Mouse (Mus musculus): ENCODE results near the gene Adtrp. TPM values are rescaled to one million over a fixed set of nuclear protein-coding genes. Genes with fewer than 3 reads are reported as not detected.

Adtrp gene
- polyA plus RNA-seq, 2 experiments: 3.9 to 9.3 TPM

- Histone ChIP-seq H3K9ac (ENCODE audit: low read depth, low read length, severe bottlenecking) (no peak overlapping the region), H3K4me1 (ENCODE audit: control insufficient read depth, insufficient read depth, low read length) (peaks cover 11% of the 10 kb centered on the region), H3K9me3 (ENCODE audit: control insufficient read depth, low read length) (no peaks in the 10 kb centered on the region), H3K27ac (replicated peaks; ENCODE audit: low read depth, low read length) (no peak overlapping the region), H3K36me3 (ENCODE audit: control insufficient read depth, insufficient read depth, low read length) (no peaks in the 10 kb centered on the region), H3K27me3 (ENCODE audit: control insufficient read depth, insufficient read depth, low read length) (no peaks in the 10 kb centered on the region), H3K4me2 (replicated peaks; ENCODE audit: low read depth, low read length, severe bottlenecking) (peak overlapping the region; percentile 13; the same call in 1 of the 2 replicates), H3K4me3 (replicated peaks; ENCODE audit: low read length) (no peak overlapping the region)
- ATAC-seq (ENCODE audit: low FRiP score, low read depth): no peak
- 5% methylated on average over 8 of the region's 8 CpGs for WGBS
- no peak for TF ChIP-seq POLR2A (IDR thresholded peaks at IDR 0.05; ENCODE audit: borderline replicate concordance, extremely low read depth, insufficient read depth, insufficient read length)
- peak; percentile 40 for DNase-seq (ENCODE audit: low spot score)
These were observed 46.3 kb downstream of the Adtrp start for GRCm38 (mm10) chr13:41801177-41801636.

GRCm38 (mm10) chr13:41792849-41793248 is 54.6 kb downstream of the Adtrp start:
- DNase-seq (ENCODE audit: low spot score): no peak
- WGBS: 85% methylated on average over 6 of the region's 6 CpGs
- H3K9me3 ChIP-seq (ENCODE audit: control insufficient read depth, low read length): no peaks in the 10 kb centered on the region

GRCm38 (mm10) chr13:41787863-41788536 is 59.5 kb downstream of the Adtrp start:
- Histone ChIP-seq H3K4me2 (replicated peaks; ENCODE audit: low read depth, low read length, severe bottlenecking) (no peak overlapping the region), H3K27ac (replicated peaks; ENCODE audit: low read depth, low read length) (no peak overlapping the region), H3K9me3 (ENCODE audit: control insufficient read depth, low read length) (no peaks in the 10 kb centered on the region), H3K27me3 (ENCODE audit: control insufficient read depth, insufficient read depth, low read length) (no peaks in the 10 kb centered on the region), H3K4me1 (ENCODE audit: control insufficient read depth, insufficient read depth, low read length) (peaks cover 3% of the 10 kb centered on the region; the same call in 1 of the 2 replicates), H3K4me3 (replicated peaks; ENCODE audit: low read length) (no peak overlapping the region), H3K36me3 (ENCODE audit: control insufficient read depth, insufficient read depth, low read length) (no peaks in the 10 kb centered on the region), H3K9ac (ENCODE audit: low read depth, low read length, severe bottlenecking) (no peak overlapping the region)
- WGBS: 74% methylated on average over 2 of the region's 2 CpGs
- DNase-seq (ENCODE audit: low spot score): no peak
- ATAC-seq (ENCODE audit: low FRiP score, low read depth): no peak
- no peak for TF ChIP-seq POLR2A (IDR thresholded peaks at IDR 0.05; ENCODE audit: borderline replicate concordance, extremely low read depth, insufficient read depth, insufficient read length)

More at GRCm38 (mm10) chr13:41792849-41793248, 54.6 kb downstream of the Adtrp start:
- H3K9ac ChIP-seq (ENCODE audit: low read depth, low read length, severe bottlenecking): no peak overlapping the region
- no peaks in the 10 kb centered on the region for H3K36me3 ChIP-seq (ENCODE audit: control insufficient read depth, insufficient read depth, low read length)
- no peak overlapping the region for H3K27ac ChIP-seq (replicated peaks; ENCODE audit: low read depth, low read length)
- H3K4me3 ChIP-seq (replicated peaks; ENCODE audit: low read length): no peak overlapping the region
- no peak for ATAC-seq (ENCODE audit: low FRiP score, low read depth)
- no peak overlapping the region for H3K4me2 ChIP-seq (replicated peaks; ENCODE audit: low read depth, low read length, severe bottlenecking)
- no peaks in the 10 kb centered on the region for H3K27me3 ChIP-seq (ENCODE audit: control insufficient read depth, insufficient read depth, low read length)
- no peak for TF ChIP-seq POLR2A (IDR thresholded peaks at IDR 0.05; ENCODE audit: borderline replicate concordance, extremely low read depth, insufficient read depth, insufficient read length)
- H3K4me1 ChIP-seq (ENCODE audit: control insufficient read depth, insufficient read depth, low read length): no peaks in the 10 kb centered on the region

GRCm38 (mm10) chr13:41786640-41787039 is 60.8 kb downstream of the Adtrp start:
- no peaks in the 10 kb centered on the region for H3K9me3 ChIP-seq (ENCODE audit: control insufficient read depth, low read length)
- WGBS: 85% methylated on average over 3 of the region's 3 CpGs

GRCm38 (mm10) chr13:41784889-41785701 is 62.4 kb downstream of the Adtrp start:
- H3K9me3 ChIP-seq (ENCODE audit: control insufficient read depth, low read length): no peaks in the 10 kb centered on the region
- H3K4me2 ChIP-seq (replicated peaks; ENCODE audit: low read depth, low read length, severe bottlenecking): no peak overlapping the region
- H3K27me3 ChIP-seq (ENCODE audit: control insufficient read depth, insufficient read depth, low read length): no peaks in the 10 kb centered on the region
- no peak overlapping the region for H3K4me3 ChIP-seq (replicated peaks; ENCODE audit: low read length)
- no peak for TF ChIP-seq POLR2A (IDR thresholded peaks at IDR 0.05; ENCODE audit: borderline replicate concordance, extremely low read depth, insufficient read depth, insufficient read length)
- WGBS: 66% methylated on average over 7 of the region's 7 CpGs
- DNase-seq (ENCODE audit: low spot score): peak; percentile 47
- no peaks in the 10 kb centered on the region for H3K36me3 ChIP-seq (ENCODE audit: control insufficient read depth, insufficient read depth, low read length)
- peaks cover 3% of the 10 kb centered on the region; the same call in 1 of the 2 replicates for H3K4me1 ChIP-seq (ENCODE audit: control insufficient read depth, insufficient read depth, low read length)
- no peak overlapping the region for H3K27ac ChIP-seq (replicated peaks; ENCODE audit: low read depth, low read length)
- ATAC-seq (ENCODE audit: low FRiP score, low read depth): peak; percentile 41; the same call in 1 of the 2 replicates
- no peak overlapping the region for H3K9ac ChIP-seq (ENCODE audit: low read depth, low read length, severe bottlenecking)

More at GRCm38 (mm10) chr13:41786640-41787039, 60.8 kb downstream of the Adtrp start:
- DNase-seq (ENCODE audit: low spot score): no peak
- Histone ChIP-seq H3K4me2 (replicated peaks; ENCODE audit: low read depth, low read length, severe bottlenecking) (no peak overlapping the region), H3K27me3 (ENCODE audit: control insufficient read depth, insufficient read depth, low read length) (no peaks in the 10 kb centered on the region), H3K4me1 (ENCODE audit: control insufficient read depth, insufficient read depth, low read length) (peaks cover 3% of the 10 kb centered on the region; the same call in 1 of the 2 replicates), H3K27ac (replicated peaks; ENCODE audit: low read depth, low read length) (no peak overlapping the region), H3K36me3 (ENCODE audit: control insufficient read depth, insufficient read depth, low read length) (no peaks in the 10 kb centered on the region), H3K9ac (ENCODE audit: low read depth, low read length, severe bottlenecking) (no peak overlapping the region), H3K4me3 (replicated peaks; ENCODE audit: low read length) (no peak overlapping the region)
- no peak for ATAC-seq (ENCODE audit: low FRiP score, low read depth)
- no peak for TF ChIP-seq POLR2A (IDR thresholded peaks at IDR 0.05; ENCODE audit: borderline replicate concordance, extremely low read depth, insufficient read depth, insufficient read length)

All from limb, embryonic 14.5 days (tissue).